Mouse (Mus musculus): Measurements from ENCODE around the gene 4921511C20Rik. TPM values are rescaled to one million over a fixed set of nuclear protein-coding genes. Genes with fewer than 3 reads are reported as not detected.

4921511C20Rik gene
- not detected for polyA plus RNA-seq (2017; shearing (Covaris generic))

DNA sequence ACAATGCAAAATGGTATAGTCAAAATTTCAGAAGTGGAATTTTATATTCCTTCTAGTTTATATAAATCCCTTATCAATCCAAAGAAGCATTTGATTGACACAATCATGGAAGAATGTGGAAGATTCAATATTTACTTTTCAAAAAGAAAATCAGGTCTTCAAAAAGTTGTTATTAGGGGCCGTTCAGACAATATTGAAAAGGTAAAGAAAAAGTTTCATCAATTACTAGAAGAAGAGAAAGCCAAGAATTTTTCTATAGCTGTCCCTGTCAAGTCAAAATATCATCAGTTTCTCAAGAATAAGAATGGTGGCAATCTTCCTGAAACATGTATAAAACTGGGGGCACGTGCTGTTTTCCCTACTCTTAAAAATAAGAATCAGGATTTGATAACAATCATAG is at the start of gene 4921511C20Rik:
Gene 4921511C20Rik (plus strand): TSS at position 301 of the 400 bp plus-strand sequence.

